ENCODE assay signal across 10 mouse cellular contexts in the genomic region with DNA sequence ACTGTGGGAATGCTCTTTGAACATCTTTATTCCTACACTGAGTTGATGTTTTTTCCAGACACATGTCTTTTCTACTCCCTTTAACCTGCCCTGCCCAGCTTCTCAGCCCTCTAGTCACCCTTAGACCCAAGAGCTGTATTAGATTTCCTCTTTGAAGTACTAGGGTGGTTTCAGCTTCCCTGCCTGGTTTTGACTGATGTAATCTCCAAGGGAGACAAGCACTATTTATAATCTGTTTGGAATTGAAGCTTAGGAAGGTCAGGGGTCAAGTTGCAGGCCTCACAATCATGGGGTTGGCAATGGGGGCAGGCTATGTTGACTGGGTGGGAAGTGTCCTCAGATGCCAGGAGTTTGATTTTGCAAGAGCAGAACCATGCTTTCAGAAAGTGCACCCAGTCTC.
DNase-seq lines count a peak whose midpoint lies in the region; ATAC-seq and TF ChIP-seq lines count a peak whose summit lies in the region.
"Had no signal": no experiment of that assay in that cellular context is flagged by ENCODE, and none has a peak within 500 bp of the region (broad histone marks: within the 10 kb centered on the region; RNA-seq: fewer than 3 reads in every experiment).

No protein-coding gene starts in this region.

- no peak for TF ChIP-seq EP300 in lung, postnatal 0 days (IDR thresholded peaks at IDR 0.05)

- H3K4me3 ChIP-seq in neural tube, embryonic 15.5 days (replicated peaks): no peak overlapping the region
- no peak overlapping the region for H3K4me3 ChIP-seq in lung, postnatal 0 days (ENCODE audit: low read depth, low read length)

- H3K4me2 ChIP-seq in neural tube, embryonic 15.5 days: no peak overlapping the region
- H3K4me2 ChIP-seq in lung, postnatal 0 days (replicated peaks; ENCODE audit: low read depth, low read length): no peak overlapping the region

- H3K36me3 ChIP-seq in neural tube, embryonic 15.5 days: no peaks in the 10 kb centered on the region
- no peaks in the 10 kb centered on the region for H3K36me3 ChIP-seq in lung, postnatal 0 days (ENCODE audit: insufficient read depth, low read length)

- DNase-seq in gastrocnemius, adult 8-10 months (ENCODE audit: low spot score in 2 of 2): peak; percentile 12 to 28
- DNase-seq in gastrocnemius, postnatal 10 days: no peak
- DNase-seq in neural tube, embryonic 10.5 days (ENCODE audit: extremely low spot score, low spot score): peak; percentile 26
- DNase-seq in lung, postnatal 0 days (ENCODE audit: low spot score): peak; percentile 25
- no peak for DNase-seq in spleen, adult 12 weeks (ENCODE audit: low spot score)
- no peak for DNase-seq in retina, embryonic 14.5 days (ENCODE audit: low spot score)
- DNase-seq: cerebellum, adult 11 months had no signal

- H3K27ac ChIP-seq in neural tube, embryonic 15.5 days (replicated peaks): no peak overlapping the region
- H3K27ac ChIP-seq in lung, postnatal 0 days (ENCODE audit: low read length): no peak overlapping the region

- no peak overlapping the region for H3K9ac ChIP-seq in neural tube, embryonic 15.5 days (replicated peaks)
- no peak overlapping the region for H3K9ac ChIP-seq in lung, postnatal 0 days (replicated peaks; ENCODE audit: low read depth)

- ATAC-seq in neural tube, embryonic 15.5 days (ENCODE audit: low FRiP score): no peak
- peak; percentile 32; the same call in 1 of the 2 replicates for ATAC-seq in lung, postnatal 0 days
- ATAC-seq in inflammation-experienced regulatory T-cells, adult 6 months: no peak
- ATAC-seq: intestine, postnatal 0 days had no signal

- no peaks in the 10 kb centered on the region for H3K4me1 ChIP-seq in neural tube, embryonic 15.5 days
- H3K4me1 ChIP-seq in lung, postnatal 0 days (ENCODE audit: insufficient read depth, low read depth, low read length): no peaks in the 10 kb centered on the region; the same call in 1 of the 2 replicates

- no peak for TF ChIP-seq CTCF in lung, postnatal 0 days (IDR thresholded peaks at IDR 0.05)

- H3K9me3 ChIP-seq in neural tube, embryonic 15.5 days (replicated peaks): no peaks in the 10 kb centered on the region
- no peaks in the 10 kb centered on the region for H3K9me3 ChIP-seq in lung, postnatal 0 days (ENCODE audit: low read length)

- no peaks in the 10 kb centered on the region for H3K27me3 ChIP-seq in neural tube, embryonic 15.5 days (replicated peaks)
- no peaks in the 10 kb centered on the region for H3K27me3 ChIP-seq in lung, postnatal 0 days (replicated peaks; ENCODE audit: insufficient read depth, low read length)

Comparison
In these comparisons a context has a peak if more than half of its experiments do, and no peak if none do; other contexts are left out.
1. DNase-seq: peak in gastrocnemius, adult 8-10 months (2 of 2), neural tube, embryonic 10.5 days (single experiment) and lung, postnatal 0 days (single experiment); none in gastrocnemius, postnatal 10 days (single experiment), spleen, adult 12 weeks (single experiment) and retina, embryonic 14.5 days (single experiment).